Mouse (Mus musculus): ENCODE measurements around the gene Ctc1. TPM values are rescaled to one million over a fixed set of nuclear protein-coding genes. Genes with fewer than 3 reads are reported as not detected.

The Ctc1 gene
- polyA plus RNA-seq, 1 experiment = 30.1 TPM

GRCm38 (mm10) chr11:69064259-69065133, 48.8 kb downstream of the Ctc1 start:
- H3K4me3 ChIP-seq (replicated peaks; ENCODE audit: extremely low read depth, low read depth, low read length) = peak overlapping the region; percentile 90
- 67% methylated on average over 9 of the region's 9 CpGs for WGBS
- H3K4me1 ChIP-seq (ENCODE audit: control insufficient read depth, insufficient read depth, low read length) = peaks cover 19% of the 10 kb centered on the region
- TF ChIP-seq POLR2A (IDR thresholded peaks at IDR 0.05; ENCODE audit: borderline replicate concordance, extremely low read depth, low read depth, low read length) (no peak), CTCF (IDR thresholded peaks at IDR 0.05; ENCODE audit: insufficient read depth, low read length) (no peak)
- DNase-seq = no peak

GRCm38 (mm10) chr11:69065394-69065925, 49.7 kb downstream of the Ctc1 start:
- Histone ChIP-seq H3K4me1 (ENCODE audit: control insufficient read depth, insufficient read depth, low read length) (peaks cover 19% of the 10 kb centered on the region), H3K4me3 (replicated peaks; ENCODE audit: extremely low read depth, low read depth, low read length) (no peak overlapping the region)
- DNase-seq = no peak
- TF ChIP-seq POLR2A (IDR thresholded peaks at IDR 0.05; ENCODE audit: borderline replicate concordance, extremely low read depth, low read depth, low read length) (no peak), CTCF (IDR thresholded peaks at IDR 0.05; ENCODE audit: insufficient read depth, low read length) (no peak)
- WGBS = 73% methylated on average over 3 of the region's 3 CpGs

GRCm38 (mm10) chr11:69066163-69066861, 50.6 kb downstream of the Ctc1 start:
- DNase-seq = no peak
- H3K4me3 ChIP-seq (replicated peaks; ENCODE audit: extremely low read depth, low read depth, low read length) = peak overlapping the region; percentile 3
- WGBS = 7% methylated on average over 29 of the region's 29 CpGs
- TF ChIP-seq POLR2A (IDR thresholded peaks at IDR 0.05; ENCODE audit: borderline replicate concordance, extremely low read depth, low read depth, low read length) (no peak), CTCF (IDR thresholded peaks at IDR 0.05; ENCODE audit: insufficient read depth, low read length) (no peak)
- H3K4me1 ChIP-seq (ENCODE audit: control insufficient read depth, insufficient read depth, low read length) = peaks cover 18% of the 10 kb centered on the region

- peaks cover 16% of the 10 kb centered on the region for H3K4me1 ChIP-seq (ENCODE audit: control insufficient read depth, insufficient read depth, low read length)
- DNase-seq = peak; percentile 85
- no peak overlapping the region for H3K4me3 ChIP-seq (replicated peaks; ENCODE audit: extremely low read depth, low read depth, low read length)
- TF ChIP-seq POLR2A (IDR thresholded peaks at IDR 0.05; ENCODE audit: borderline replicate concordance, extremely low read depth, low read depth, low read length) (no peak), CTCF (IDR thresholded peaks at IDR 0.05; ENCODE audit: insufficient read depth, low read length) (peak; percentile 81)
- 6% methylated on average over 8 of the region's 8 CpGs for whole genome bisulfite sequencing
These were observed 51.2 kb downstream of the Ctc1 start for GRCm38 (mm10) chr11:69066956-69067355.

GRCm38 (mm10) chr11:69067601-69068000, 51.9 kb downstream of the Ctc1 start:
- Histone ChIP-seq H3K4me3 (replicated peaks; ENCODE audit: extremely low read depth, low read depth, low read length) (no peak overlapping the region), H3K4me1 (ENCODE audit: control insufficient read depth, insufficient read depth, low read length) (peaks cover 18% of the 10 kb centered on the region)
- no peak for DNase-seq
- TF ChIP-seq POLR2A (IDR thresholded peaks at IDR 0.05; ENCODE audit: borderline replicate concordance, extremely low read depth, low read depth, low read length) = no peak
- no peak for TF ChIP-seq CTCF (IDR thresholded peaks at IDR 0.05; ENCODE audit: insufficient read depth, low read length)
- 28% methylated on average over 6 of the region's 6 CpGs for WGBS

- Histone ChIP-seq H3K4me3 (replicated peaks; ENCODE audit: extremely low read depth, low read depth, low read length) (peak overlapping the region; percentile 99), H3K4me1 (ENCODE audit: control insufficient read depth, insufficient read depth, low read length) (peaks cover 17% of the 10 kb centered on the region)
- 1% methylated on average over 13 of the region's 13 CpGs for WGBS
- TF ChIP-seq CTCF (IDR thresholded peaks at IDR 0.05; ENCODE audit: insufficient read depth, low read length) (no peak), POLR2A (IDR thresholded peaks at IDR 0.05; ENCODE audit: borderline replicate concordance, extremely low read depth, low read depth, low read length) (no peak)
- no peak for DNase-seq
These were observed 54.4 kb downstream of the Ctc1 start for GRCm38 (mm10) chr11:69070093-69070492.

GRCm38 (mm10) chr11:69070590-69071222, 55.0 kb downstream of the Ctc1 start, which contains the start of gene Tmem107:
Gene Tmem107, plus strand, starts transcription at chr11:69070806.
- peaks cover 17% of the 10 kb centered on the region for H3K4me1 ChIP-seq (ENCODE audit: control insufficient read depth, insufficient read depth, low read length)
- TF ChIP-seq POLR2A (IDR thresholded peaks at IDR 0.05; ENCODE audit: borderline replicate concordance, extremely low read depth, low read depth, low read length) = peak; percentile 97; the same call in 1 of the 2 replicates
- TF ChIP-seq CTCF (IDR thresholded peaks at IDR 0.05; ENCODE audit: insufficient read depth, low read length) = no peak
- H3K4me3 ChIP-seq (replicated peaks; ENCODE audit: extremely low read depth, low read depth, low read length) = peak within 1 kb of the TSS; percentile 99
- DNase-seq = peak; percentile 94
- WGBS = 1% methylated on average over 47 of the region's 47 CpGs

- WGBS = 31% methylated on average over 9 of the region's 9 CpGs
- peaks cover 14% of the 10 kb centered on the region for H3K4me1 ChIP-seq (ENCODE audit: control insufficient read depth, insufficient read depth, low read length)
- H3K4me3 ChIP-seq (replicated peaks; ENCODE audit: extremely low read depth, low read depth, low read length) = peak overlapping the region; percentile 99
- DNase-seq = no peak
- no peak for TF ChIP-seq CTCF (IDR thresholded peaks at IDR 0.05; ENCODE audit: insufficient read depth, low read length)
- TF ChIP-seq POLR2A (IDR thresholded peaks at IDR 0.05; ENCODE audit: borderline replicate concordance, extremely low read depth, low read depth, low read length) = no peak
These were observed 55.6 kb downstream of the Ctc1 start for GRCm38 (mm10) chr11:69071262-69071661.

- Histone ChIP-seq H3K4me3 (replicated peaks; ENCODE audit: extremely low read depth, low read depth, low read length) (no peak overlapping the region), H3K4me1 (ENCODE audit: control insufficient read depth, insufficient read depth, low read length) (peaks cover 9% of the 10 kb centered on the region)
- no peak for DNase-seq
- TF ChIP-seq CTCF (IDR thresholded peaks at IDR 0.05; ENCODE audit: insufficient read depth, low read length) (no peak), POLR2A (IDR thresholded peaks at IDR 0.05; ENCODE audit: borderline replicate concordance, extremely low read depth, low read depth, low read length) (no peak)
- WGBS = 81% methylated on average over 11 of the region's 11 CpGs
These were observed 56.5 kb downstream of the Ctc1 start for GRCm38 (mm10) chr11:69072234-69072633.
